Mouse (Mus musculus): ENCODE results near the gene Sfxn5. TPM values are rescaled to one million over a fixed set of nuclear protein-coding genes. Genes with fewer than 3 reads are reported as not detected.

The Sfxn5 gene
- total and polyA plus RNA-seq, 3 experiments, result 4.2 to 5.3 (median 4.9) TPM

DNA sequence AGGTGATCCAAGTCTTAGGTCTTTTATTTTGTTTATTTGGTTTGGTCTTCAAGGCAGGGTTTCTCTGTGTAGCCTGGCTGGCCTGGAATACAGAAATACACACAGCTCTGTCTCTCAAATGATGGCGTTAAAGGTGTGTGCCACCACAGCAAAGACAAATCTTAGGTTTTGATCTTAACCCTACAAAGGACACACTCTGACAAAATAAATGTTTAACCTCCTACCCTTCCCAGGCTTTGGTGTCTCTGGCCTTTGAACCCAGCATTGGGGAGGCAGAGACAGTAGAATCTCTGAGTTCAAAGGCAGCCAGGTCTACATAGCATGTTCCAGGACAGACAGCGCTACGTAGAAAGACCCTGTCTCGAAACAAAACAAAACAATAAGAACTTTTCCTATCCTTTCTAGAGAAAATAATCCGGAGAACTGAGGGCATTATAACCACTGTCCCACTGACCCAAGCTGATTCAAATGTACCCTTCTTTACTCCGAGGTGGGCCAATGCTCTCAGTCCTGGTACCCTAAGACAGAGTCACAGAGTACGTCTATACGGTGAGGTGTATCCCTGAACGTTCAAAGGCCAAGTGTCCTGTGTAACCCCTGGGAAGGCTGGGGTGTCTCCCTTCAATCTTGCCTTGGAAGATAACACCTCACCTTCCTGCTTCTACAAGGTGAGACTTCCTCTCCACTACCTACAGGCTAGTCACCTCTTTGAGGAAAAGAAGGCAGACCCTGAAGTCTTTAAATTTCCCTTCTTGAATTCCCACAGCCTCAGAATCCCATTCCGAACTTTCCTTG, 40.0 kb upstream of the Sfxn5 start:
- peaks cover 9% of the 10 kb centered on the region for H3K36me3 ChIP-seq (ENCODE audit: control insufficient read depth, insufficient read depth, low read length)
- no peak for TF ChIP-seq CTCF (IDR thresholded peaks at IDR 0.05)
- H3K27ac ChIP-seq, result peak overlapping the region; percentile 96

DNA sequence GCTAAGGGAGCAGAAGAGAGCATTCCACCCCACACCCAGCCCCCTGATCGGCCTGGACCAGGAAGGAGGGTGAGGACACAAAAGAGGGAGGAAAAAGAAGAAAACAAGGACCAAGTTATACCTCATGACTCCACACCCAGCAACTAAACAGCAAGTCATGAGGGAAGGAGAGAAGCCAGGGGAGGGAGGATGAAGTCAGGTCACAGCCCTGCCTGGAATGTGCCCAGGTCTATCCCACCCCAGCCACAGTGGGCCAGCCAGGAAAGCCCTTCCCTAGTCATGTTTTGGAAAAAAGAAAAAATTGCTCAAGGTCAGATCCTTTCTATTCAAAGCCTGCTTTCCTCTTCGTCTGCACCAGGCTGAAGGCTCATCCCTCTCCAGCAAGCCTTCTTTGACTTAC, 39.3 kb upstream of the Sfxn5 start:
- Histone ChIP-seq H3K4me1 (ENCODE audit: control insufficient read depth, insufficient read depth, low read length) (peaks cover 42% of the 10 kb centered on the region), H3K4me3 (peak overlapping the region; percentile 80), H3K27ac (peak overlapping the region; percentile 96), H3K9ac (ENCODE audit: low read depth, low read length) (peak overlapping the region; percentile 91), H3K79me2 (replicated peaks; ENCODE audit: control insufficient read depth, insufficient read depth, low read length) (peaks cover 4% of the 10 kb centered on the region; the same call in 1 of the 2 replicates), H3K36me3 (ENCODE audit: control insufficient read depth, insufficient read depth, low read length) (peaks cover 9% of the 10 kb centered on the region), H3K27me3 (ENCODE audit: control insufficient read depth, insufficient read depth, low read length) (no peaks in the 10 kb centered on the region)
- intact Hi-C loops (cut with DNase I), result no loop called here
- 4% methylated on average over 2 of the region's 2 CpGs for WGBS
- peak in 1 of 2 experiments; percentile 66 for DNase-seq
- TF ChIP-seq CTCF (IDR thresholded peaks at IDR 0.05) (no peak), POLR2A (IDR thresholded peaks at IDR 0.05; ENCODE audit: insufficient read depth, low read depth, low read length) (0 out of 2 replicates have a peak, but pooled peaks have one; percentile 12), EP300 (IDR thresholded peaks at IDR 0.05; ENCODE audit: insufficient read depth, low read depth, low read length) (peak; percentile 47; the same call in 1 of the 2 replicates)

More for the DNA sequence above, 40.0 kb upstream of the Sfxn5 start:
- 33% methylated on average over 10 of the region's 10 CpGs for WGBS
- H3K79me2 ChIP-seq (replicated peaks; ENCODE audit: control insufficient read depth, insufficient read depth, low read length), result peaks cover 4% of the 10 kb centered on the region; the same call in 1 of the 2 replicates
- H3K27me3 ChIP-seq (ENCODE audit: control insufficient read depth, insufficient read depth, low read length), result no peaks in the 10 kb centered on the region
- peaks cover 37% of the 10 kb centered on the region for H3K4me1 ChIP-seq (ENCODE audit: control insufficient read depth, insufficient read depth, low read length)
- H3K9ac ChIP-seq (ENCODE audit: low read depth, low read length), result peak overlapping the region; percentile 91
- peak overlapping the region; percentile 80 for H3K4me3 ChIP-seq
- intact Hi-C loops (cut with DNase I), result no loop called here
- no peak for DNase-seq

DNA sequence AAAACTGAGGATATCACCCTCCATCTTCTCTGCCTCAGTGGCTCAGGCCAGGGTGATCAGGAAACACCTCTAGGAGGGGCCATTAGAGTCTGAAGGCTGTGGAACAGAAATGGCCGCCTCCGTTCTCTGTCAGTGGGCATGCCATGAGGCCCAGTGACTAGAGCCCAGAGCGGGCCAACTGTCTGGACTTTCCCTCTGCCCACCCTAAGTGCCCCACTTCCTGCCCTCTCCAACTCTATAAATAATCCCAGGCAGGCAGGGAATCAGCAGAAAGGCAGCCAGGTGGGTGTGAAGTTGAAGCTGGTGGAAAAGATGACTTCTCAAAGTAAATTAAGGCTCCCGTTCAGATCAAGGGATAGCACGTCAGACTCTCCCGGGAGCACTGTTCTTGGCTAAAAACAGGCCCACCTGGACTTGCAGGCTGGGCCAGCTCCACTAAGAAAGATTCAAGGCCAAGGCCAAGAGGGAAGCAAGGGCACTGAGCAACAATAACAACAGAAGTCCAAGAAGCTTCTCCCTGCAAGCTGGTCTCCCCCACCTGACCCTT, 38.7 kb upstream of the Sfxn5 start:
- DNase-seq, result peak; percentile 50 to 55
- TF ChIP-seq EP300 (IDR thresholded peaks at IDR 0.05; ENCODE audit: insufficient read depth, low read depth, low read length) (no peak), POLR2A (IDR thresholded peaks at IDR 0.05; ENCODE audit: insufficient read depth, low read depth, low read length) (no peak), CTCF (IDR thresholded peaks at IDR 0.05) (no peak)
- intact Hi-C loops (cut with DNase I), result no loop called here
- WGBS, result 16% methylated on average over 6 of the region's 6 CpGs
- peak overlapping the region; percentile 96 for H3K27ac ChIP-seq
- H3K4me1 ChIP-seq (ENCODE audit: control insufficient read depth, insufficient read depth, low read length), result peaks cover 47% of the 10 kb centered on the region
- peak overlapping the region; percentile 80 for H3K4me3 ChIP-seq
- H3K27me3 ChIP-seq (ENCODE audit: control insufficient read depth, insufficient read depth, low read length), result no peaks in the 10 kb centered on the region
- H3K9ac ChIP-seq (ENCODE audit: low read depth, low read length), result peak overlapping the region; percentile 91
- peaks cover 14% of the 10 kb centered on the region for H3K36me3 ChIP-seq (ENCODE audit: control insufficient read depth, insufficient read depth, low read length)
- H3K79me2 ChIP-seq (replicated peaks; ENCODE audit: control insufficient read depth, insufficient read depth, low read length), result peaks cover 4% of the 10 kb centered on the region; the same call in 1 of the 2 replicates

DNA sequence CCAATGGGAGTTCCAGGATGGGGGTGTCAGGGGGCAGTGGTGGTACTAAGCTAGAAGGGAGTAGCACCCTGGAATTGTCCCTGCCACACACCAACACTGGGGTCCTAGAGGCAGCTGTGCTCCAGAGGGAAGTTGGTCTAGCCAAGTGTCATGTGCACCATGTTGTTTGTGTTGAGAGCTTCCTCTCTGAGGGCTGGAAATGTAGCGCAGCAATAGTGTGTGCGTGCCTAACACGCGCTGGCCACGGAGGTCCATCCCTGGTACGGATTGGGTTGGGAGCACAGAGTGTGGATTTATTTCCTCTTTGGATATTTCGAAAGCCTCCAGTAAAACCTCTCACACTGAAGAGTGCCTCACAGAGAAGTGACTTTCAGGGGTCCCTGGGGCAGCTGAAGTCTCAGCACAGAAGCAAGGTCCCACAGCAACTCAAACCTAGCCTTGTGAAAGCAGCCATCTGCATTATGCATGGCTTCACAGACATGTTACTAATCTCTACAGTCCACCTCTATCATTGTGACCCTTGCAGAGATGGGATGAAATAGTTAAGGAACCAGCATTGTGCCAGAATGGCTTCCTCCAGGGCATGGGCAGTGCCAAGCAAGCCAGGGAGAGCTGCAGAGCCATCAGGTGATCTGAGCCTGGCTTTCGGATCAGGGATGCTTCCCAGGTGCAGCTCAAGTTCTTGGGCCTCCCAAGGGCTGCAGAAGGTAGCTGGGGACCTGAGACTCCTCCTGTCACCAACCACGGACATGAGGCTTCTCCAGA, 37.6 kb upstream of the Sfxn5 start:
- intact Hi-C loops (cut with DNase I), result no loop called here
- Histone ChIP-seq H3K36me3 (ENCODE audit: control insufficient read depth, insufficient read depth, low read length) (peaks cover 23% of the 10 kb centered on the region), H3K9ac (ENCODE audit: low read depth, low read length) (no peak overlapping the region), H3K79me2 (replicated peaks; ENCODE audit: control insufficient read depth, insufficient read depth, low read length) (peaks cover 4% of the 10 kb centered on the region; the same call in 1 of the 2 replicates), H3K27ac (peak overlapping the region; percentile 96), H3K27me3 (ENCODE audit: control insufficient read depth, insufficient read depth, low read length) (no peaks in the 10 kb centered on the region), H3K4me3 (no peak overlapping the region; the same call in 1 of the 2 replicates), H3K4me1 (ENCODE audit: control insufficient read depth, insufficient read depth, low read length) (peaks cover 55% of the 10 kb centered on the region)
- TF ChIP-seq CTCF (IDR thresholded peaks at IDR 0.05) (no peak), POLR2A (IDR thresholded peaks at IDR 0.05; ENCODE audit: insufficient read depth, low read depth, low read length) (0 out of 2 replicates have a peak, but pooled peaks have one; percentile 33)
- DNase-seq, result peak in 1 of 2 experiments; percentile 62
- WGBS, result 80% methylated on average over 9 of the region's 9 CpGs

DNA sequence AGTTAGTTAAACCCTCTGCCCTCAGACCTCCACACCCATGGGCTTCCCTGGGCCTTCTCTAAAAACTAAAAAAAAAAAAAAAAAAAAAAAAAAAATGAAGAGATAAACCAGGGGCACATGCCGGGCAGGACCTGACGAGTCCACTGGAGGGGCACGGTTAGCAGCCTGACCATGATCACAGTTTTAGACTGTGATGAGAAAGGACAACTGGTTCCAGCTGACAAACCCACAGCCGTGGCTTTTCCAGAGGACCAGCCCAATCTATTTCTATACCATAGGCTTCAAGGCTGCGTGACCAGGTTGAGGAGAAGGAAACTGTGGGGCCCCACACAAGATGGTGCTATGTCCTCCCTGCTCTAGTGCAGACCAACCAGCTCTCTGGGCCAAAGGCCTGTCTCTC, 36.8 kb upstream of the Sfxn5 start:
- Histone ChIP-seq H3K9ac (ENCODE audit: low read depth, low read length) (no peak overlapping the region), H3K79me2 (replicated peaks; ENCODE audit: control insufficient read depth, insufficient read depth, low read length) (peaks cover 4% of the 10 kb centered on the region; the same call in 1 of the 2 replicates), H3K27ac (peak overlapping the region; percentile 96), H3K36me3 (ENCODE audit: control insufficient read depth, insufficient read depth, low read length) (peaks cover 26% of the 10 kb centered on the region), H3K4me3 (no peak overlapping the region), H3K27me3 (ENCODE audit: control insufficient read depth, insufficient read depth, low read length) (no peaks in the 10 kb centered on the region), H3K4me1 (ENCODE audit: control insufficient read depth, insufficient read depth, low read length) (peaks cover 60% of the 10 kb centered on the region)
- TF ChIP-seq CTCF (IDR thresholded peaks at IDR 0.05) (no peak), EP300 (IDR thresholded peaks at IDR 0.05; ENCODE audit: insufficient read depth, low read depth, low read length) (no peak), POLR2A (IDR thresholded peaks at IDR 0.05; ENCODE audit: insufficient read depth, low read depth, low read length) (no peak)
- WGBS, result 57% methylated on average over 5 of the region's 5 CpGs
- DNase-seq, result no peak
- intact Hi-C loops (cut with DNase I), result no loop called here

All from heart, adult 2 months (tissue).